Mouse (Mus musculus) layer of hippocampus, postnatal 10 days (tissue): ENCODE measurements at regions not wholly inside any gene's neighbourhood (a gene's known extent, or its start where the extent isn't known, plus 50 kb on each side); places are given as distances from the start of the nearest gene placed in this dataset.

Experiments
- DNase-seq, 2 experiments: peaks; one replicate each; pipeline ENCODE4 v3.0.0; 2021; ENCODE audit warnings: low spot score in 2 of 2

GRCm38 (mm10) chr12:25792571-25793075 is 622.4 kb downstream of the Rnf144a start:
- no peak for DNase-seq

- no peak for DNase-seq
Measured at GRCm38 (mm10) chr12:25790956-25791355, 624.1 kb downstream of the Rnf144a start.

GRCm38 (mm10) chr12:25785646-25786606 is 629.1 kb downstream of the Rnf144a start:
- no peak for DNase-seq

GRCm38 (mm10) chr12:25784401-25784800 is 630.7 kb downstream of the Rnf144a start:
- DNase-seq, result no peak

GRCm38 (mm10) chr12:25782972-25783717 is 631.9 kb downstream of the Rnf144a start:
- DNase-seq, result no peak

GRCm38 (mm10) chr12:25771856-25772255 is 643.2 kb downstream of the Rnf144a start:
- no peak for DNase-seq

GRCm38 (mm10) chr12:25768644-25769043 is 646.4 kb downstream of the Rnf144a start:
- DNase-seq, result no peak

GRCm38 (mm10) chr12:25763061-25763460 is 652.0 kb downstream of the Rnf144a start:
- DNase-seq, result no peak

- peak in 1 of 2 experiments; percentile 15 for DNase-seq
Measured at GRCm38 (mm10) chr12:25757014-25757413, 658.0 kb downstream of the Rnf144a start.

- DNase-seq, result no peak
Measured at GRCm38 (mm10) chr12:25733801-25734200, 636.9 kb upstream of the Id2 start.

GRCm38 (mm10) chr12:25725774-25726173 is 628.8 kb upstream of the Id2 start:
- no peak for DNase-seq

GRCm38 (mm10) chr12:25711186-25711585 is 614.2 kb upstream of the Id2 start:
- DNase-seq, result no peak

- no peak for DNase-seq
Measured at GRCm38 (mm10) chr12:25703023-25703400, 606.1 kb upstream of the Id2 start.

GRCm38 (mm10) chr12:25702176-25703022 is 605.5 kb upstream of the Id2 start:
- DNase-seq, result no peak

- no peak for DNase-seq
Measured at GRCm38 (mm10) chr12:25687063-25687462, 590.1 kb upstream of the Id2 start.

GRCm38 (mm10) chr12:25676631-25677030 is 579.7 kb upstream of the Id2 start:
- no peak for DNase-seq

GRCm38 (mm10) chr12:25668336-25668735 is 571.4 kb upstream of the Id2 start:
- no peak for DNase-seq

- DNase-seq, result no peak
Measured at GRCm38 (mm10) chr12:25654456-25654855, 557.5 kb upstream of the Id2 start.

GRCm38 (mm10) chr12:25650237-25650636 is 553.3 kb upstream of the Id2 start:
- no peak for DNase-seq

GRCm38 (mm10) chr12:25628081-25628480 is 531.1 kb upstream of the Id2 start:
- DNase-seq, result no peak

- no peak for DNase-seq
Measured at GRCm38 (mm10) chr12:25625858-25626257, 528.9 kb upstream of the Id2 start.
